Mouse (Mus musculus) telencephalon, adult 2 months (tissue): ENCODE data around the gene Zfp708.
"Not testable (repeated sequence)": the region's sequence is repeated elsewhere in the genome, so short reads cannot be mapped to it uniquely, and the experiment has no call there.

Experiments
- DNase-seq: peaks from one replicate; pipeline ENCODE4 v3.0.0-alpha.2; 2011; ENCODE audit warnings: low read depth, low spot score

The Zfp708 gene

GRCm38 (mm10) chr13:67097876-67098275 is at the start of gene Zfp708:
Gene Zfp708, minus strand, starts transcription at chr13:67097976.
- no peak for DNase-seq

DNA sequence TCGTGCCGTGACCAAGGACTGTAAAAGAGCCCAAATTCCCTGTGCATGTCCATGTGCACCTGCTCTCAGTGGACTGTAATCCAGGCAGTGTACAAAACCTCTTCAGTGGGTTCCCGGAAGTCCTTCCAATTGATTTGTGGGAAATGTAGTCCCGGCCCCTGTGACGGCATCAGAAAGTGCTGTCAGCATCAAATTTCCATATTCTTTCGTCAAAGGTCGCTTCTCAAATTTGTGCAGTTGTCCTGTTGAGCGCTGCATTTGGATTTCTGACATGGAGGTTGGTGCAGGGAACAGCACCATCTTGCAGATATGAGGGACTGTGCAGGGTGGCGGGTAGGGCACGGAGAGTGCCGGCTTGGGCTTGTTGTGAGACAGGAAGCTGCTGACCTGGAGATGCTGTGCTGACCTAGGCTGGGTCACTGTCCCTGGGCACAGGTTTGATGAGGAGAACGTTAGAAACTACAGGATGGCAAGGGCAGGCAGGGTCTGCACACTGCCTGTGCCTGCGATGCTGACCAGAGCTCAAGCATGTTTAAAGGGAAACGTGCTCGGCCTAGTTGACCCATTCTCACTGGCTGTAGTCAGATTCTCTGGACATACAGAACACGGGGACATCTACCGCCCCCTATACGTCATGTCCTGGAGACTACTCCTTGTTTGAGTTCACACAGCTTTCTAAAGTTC is 30.4 kb upstream of the Zfp708 start:
- peak; percentile 93 for DNase-seq

GRCm38 (mm10) chr13:67127507-67127906 is 29.7 kb upstream of the Zfp708 start:
- not testable (repeated sequence) for DNase-seq

DNA sequence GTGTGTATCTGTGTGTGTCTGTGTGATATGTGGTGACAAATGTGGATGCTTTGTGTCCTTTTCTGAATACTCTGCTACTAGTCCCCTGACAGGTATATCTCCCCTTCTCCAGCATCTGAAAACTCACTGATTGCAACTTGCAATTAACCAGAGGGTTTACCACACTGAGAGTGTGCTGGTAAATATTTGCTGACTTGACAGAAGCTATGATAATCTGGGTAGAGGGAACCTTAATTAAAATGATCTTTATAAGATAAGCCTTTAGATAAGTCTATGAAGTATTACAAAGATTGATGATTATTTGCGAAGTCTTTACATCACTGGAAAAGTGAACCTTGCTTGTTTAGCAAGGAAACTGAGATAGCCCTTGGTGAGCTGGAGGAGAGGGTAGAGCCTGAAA is 26.7 kb upstream of the Zfp708 start:
- no peak for DNase-seq

- not testable (repeated sequence) for DNase-seq
Observed at GRCm38 (mm10) chr13:67121360-67121759, 23.6 kb upstream of the Zfp708 start, which contains the start of gene Zfp759. Gene Zfp759, plus strand, starts transcription at chr13:67121660.

GRCm38 (mm10) chr13:67116163-67116562 is 18.4 kb upstream of the Zfp708 start, which contains the start of gene Rslcan18:
Gene Rslcan18, minus strand, starts transcription at chr13:67116263.
- not testable (repeated sequence) for DNase-seq

DNA sequence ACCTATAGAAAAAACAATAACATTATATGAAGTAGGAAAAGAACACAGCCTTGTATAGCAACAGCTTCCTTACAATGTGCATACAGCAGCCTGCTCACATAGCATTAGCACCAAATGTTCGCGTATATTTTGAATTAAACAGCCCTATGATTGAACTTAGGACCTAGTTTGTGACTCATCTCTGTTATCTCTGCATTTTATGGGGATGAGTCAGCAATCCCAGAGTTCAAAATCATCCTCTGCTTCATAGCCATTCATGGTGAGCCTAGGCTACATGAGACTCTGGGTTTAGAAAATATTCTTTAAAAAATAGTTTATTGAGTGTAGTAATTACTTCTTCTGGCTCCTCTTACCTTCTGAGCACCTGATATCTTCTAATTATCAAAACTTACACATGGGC is 15.5 kb upstream of the Zfp708 start:
- DNase-seq = no peak

- DNase-seq = no peak
Observed at GRCm38 (mm10) chr13:67112096-67112495, 14.3 kb upstream of the Zfp708 start.

DNA sequence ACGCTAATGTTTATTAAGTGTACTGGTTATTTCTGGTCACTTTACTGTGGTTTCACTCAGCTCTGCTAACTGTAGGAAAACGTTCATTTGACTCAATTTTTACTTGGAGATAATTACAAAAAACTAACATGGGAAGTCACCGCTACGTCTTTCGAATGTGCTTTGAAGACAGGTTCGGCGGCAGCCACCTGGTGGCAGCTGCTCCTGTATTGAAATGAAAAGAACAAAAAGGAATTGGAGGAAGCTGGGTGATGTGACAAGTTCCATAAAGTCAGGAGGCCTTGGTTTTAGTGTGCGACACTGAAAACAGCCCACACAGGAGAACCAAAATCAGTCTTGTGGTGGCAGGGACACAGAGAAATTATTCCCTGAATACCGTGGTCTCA is 11.0 kb upstream of the Zfp708 start:
- no peak for DNase-seq

- DNase-seq = peak; percentile 98
Observed at GRCm38 (mm10) chr13:67108194-67108820, 10.5 kb upstream of the Zfp708 start, which contains the start of gene Gm28557. Gene Gm28557, minus strand, starts transcription at chr13:67108604.

- DNase-seq = no peak
Observed at GRCm38 (mm10) chr13:67107681-67108080, 9.9 kb upstream of the Zfp708 start.

- DNase-seq = no peak
Observed at GRCm38 (mm10) chr13:67090154-67090553, 7.6 kb downstream of the Zfp708 start.

DNA sequence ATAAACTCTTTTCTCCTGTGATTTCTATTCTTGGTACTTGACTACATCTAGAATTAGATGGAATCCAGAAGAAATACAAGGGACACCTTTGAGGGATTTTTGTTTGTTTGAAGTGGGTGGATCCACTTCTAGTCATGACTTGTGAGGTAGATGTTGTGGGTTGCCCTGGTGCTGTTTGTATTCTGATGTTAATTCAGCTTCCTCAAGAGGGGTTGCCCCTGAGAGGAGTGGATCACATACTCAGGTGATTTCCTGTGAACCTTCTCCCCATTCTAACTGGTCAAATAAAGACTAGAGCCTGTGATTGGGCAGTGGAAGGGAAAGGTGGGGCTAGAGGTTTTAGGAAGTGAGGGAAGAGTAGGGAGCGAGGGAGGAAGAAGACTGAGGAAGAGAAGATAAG is 15.8 kb downstream of the Zfp708 start:
- DNase-seq = no peak

DNA sequence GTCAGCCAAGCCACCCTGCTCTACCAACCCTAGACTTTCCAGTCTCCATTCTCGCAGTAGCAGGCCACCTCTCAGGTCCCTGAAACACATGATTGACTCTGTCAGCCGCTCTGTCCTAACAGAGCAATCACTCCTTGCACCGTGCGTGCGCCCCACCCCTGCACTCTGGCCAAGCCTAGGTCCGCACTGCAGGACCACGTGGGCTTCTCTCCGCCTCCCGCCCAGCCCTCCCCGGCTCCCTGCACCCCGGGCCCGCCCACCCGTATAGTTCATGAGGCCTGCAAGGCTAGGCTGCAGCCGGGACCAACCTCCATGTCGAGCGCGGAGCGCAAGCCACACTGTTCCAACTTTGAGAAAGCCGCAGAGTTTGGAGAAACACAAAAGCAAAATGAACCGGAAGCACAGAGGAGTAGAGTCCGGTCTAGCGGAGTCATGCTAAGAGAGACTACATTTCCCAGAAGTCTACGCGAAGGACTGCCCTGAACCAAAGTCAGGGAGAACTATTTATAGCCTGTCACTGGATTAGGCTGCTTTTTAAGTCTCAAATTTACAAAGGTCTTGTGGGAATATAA is 16.5 kb downstream of the Zfp708 start:
- peak; percentile 91 for DNase-seq

DNA sequence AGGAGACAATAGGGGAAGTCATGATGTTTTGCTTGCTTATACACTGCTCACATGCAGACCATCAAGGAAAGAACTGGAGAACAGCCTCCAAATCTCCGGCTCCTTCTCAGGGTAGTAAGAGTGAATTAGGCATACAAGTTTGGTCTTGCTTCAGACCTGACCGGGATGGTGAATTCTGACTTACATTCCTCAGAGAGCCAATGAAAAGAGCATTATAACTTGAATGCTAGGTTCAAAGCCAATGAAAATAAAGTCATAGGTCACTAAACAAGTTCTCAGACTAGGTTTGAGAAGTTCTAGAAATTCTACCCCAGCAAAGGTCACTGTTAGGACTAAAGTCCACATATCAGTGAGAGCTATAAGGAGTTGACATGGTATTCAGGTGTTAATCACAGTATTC is 20.5 kb downstream of the Zfp708 start:
- no peak for DNase-seq

GRCm38 (mm10) chr13:67072786-67073185 is 25.0 kb downstream of the Zfp708 start:
- DNase-seq = no peak

GRCm38 (mm10) chr13:67065386-67065785 is 32.4 kb downstream of the Zfp708 start:
- no peak for DNase-seq

DNA sequence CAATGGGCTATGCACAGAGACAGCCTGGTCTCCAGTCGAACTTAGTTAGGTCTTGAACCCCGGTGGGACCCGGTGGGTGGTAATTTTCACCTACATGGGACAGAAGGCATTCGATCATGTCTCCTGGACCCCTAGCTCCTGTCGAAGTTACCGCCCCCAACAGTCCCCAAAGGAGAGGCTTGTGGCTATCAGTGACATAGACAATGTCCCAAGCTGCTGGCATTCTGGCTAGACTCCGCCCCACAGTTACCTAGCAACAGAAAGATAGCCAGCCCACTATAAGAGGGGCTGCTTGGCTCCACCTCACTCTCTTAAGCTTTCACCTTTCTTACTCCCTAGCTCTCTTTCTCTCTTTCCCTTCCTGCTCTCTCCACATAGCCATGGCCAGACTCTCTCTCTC is 35.3 kb downstream of the Zfp708 start:
- no peak for DNase-seq

DNA sequence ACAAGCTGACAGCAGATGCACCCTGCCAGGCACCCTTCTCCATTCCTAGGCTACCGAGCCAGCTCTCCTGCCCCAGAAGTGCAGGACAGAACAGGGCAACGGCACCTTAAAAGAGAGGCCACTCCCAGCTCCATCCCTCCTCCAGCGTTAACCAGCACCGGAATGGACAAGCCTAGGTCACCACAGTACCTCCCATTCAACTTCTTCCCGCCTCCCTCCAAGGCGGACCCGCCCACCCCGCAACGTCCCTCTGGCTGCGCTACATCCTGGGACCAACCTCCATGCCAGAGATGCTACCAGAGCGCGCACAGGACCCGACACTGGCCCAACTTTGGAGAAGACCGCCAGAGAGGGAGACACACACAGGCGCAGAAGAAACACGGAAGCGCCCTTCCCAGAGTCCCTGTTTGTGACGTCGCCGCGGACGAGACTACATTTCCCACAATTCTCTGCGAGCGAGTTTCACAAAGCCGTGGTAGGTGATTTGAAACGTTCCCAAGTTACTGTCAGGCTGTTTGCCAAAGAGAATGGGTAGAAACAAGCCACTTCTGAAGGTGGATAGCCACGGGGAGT is 36.9 kb downstream of the Zfp708 start, which contains the start of gene Zfp712:
TSS of gene Zfp712 (minus strand) at position 385 of the 573 bp plus-strand sequence.
- DNase-seq = peak; percentile 95

DNA sequence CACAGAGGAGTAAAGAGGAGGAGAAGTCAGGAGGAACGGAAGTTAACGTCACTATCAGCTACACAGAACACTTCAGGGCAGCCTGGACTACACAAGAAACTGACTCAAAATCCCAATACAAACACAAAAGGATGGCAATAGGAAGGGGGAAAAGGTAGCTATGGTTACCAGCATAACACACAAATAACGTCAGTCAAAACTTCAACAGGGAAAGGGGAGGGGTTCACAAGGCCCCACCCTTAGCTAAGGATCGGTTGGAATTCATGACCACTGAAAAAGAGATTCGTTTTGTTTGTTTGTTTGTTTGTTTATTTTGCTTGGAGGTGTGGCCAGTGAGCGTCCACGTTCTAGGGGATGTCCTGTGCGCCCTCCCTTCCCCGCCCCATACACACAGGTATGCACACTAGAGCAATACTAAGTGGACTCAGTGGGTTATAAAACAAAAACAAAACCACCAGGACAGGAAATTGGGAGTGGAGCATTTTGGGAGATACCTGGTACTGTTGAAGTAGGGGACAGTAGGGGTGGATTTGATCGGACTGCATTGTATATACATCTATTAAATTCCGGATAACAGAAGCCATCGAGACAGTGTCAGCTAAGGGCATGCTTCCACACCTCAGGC is 37.5 kb downstream of the Zfp708 start:
- no peak for DNase-seq
